In the genomic region with DNA sequence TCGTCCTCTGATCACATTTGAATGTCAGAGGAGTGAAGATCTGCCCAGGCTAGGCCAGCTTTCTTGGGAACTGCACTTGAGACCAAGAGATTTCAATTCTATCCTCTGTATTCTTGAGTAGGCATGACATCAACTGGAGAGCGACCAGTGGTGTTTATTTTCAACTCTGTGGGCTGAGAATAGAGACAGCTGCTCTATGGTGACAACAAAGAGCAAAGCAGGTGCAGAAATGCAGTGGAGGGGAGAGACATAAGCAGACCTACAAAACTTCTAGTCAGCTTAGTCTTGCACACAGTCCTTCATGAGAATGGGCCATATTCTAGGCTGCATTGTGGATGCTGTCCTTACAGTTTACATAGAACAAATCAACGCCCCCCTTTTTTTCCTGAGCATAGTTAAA, we compare ENCODE assay signal across 27 mouse cellular contexts.
"Had no signal": no experiment of that assay in that cellular context is flagged by ENCODE, and none has a peak within 500 bp of the region (broad histone marks: within the 10 kb centered on the region; RNA-seq: fewer than 3 reads in every experiment).

No protein-coding gene starts in this region.

- H3K4me1 ChIP-seq: heart, embryonic 13.5 days; heart, embryonic 15.5 days; hindbrain, embryonic 13.5 days; hindbrain, embryonic 15.5 days; kidney, embryonic 15.5 days; limb, embryonic 12.5 days; limb, embryonic 15.5 days; liver, embryonic 12.5 days had no signal

- H3K4me3 ChIP-seq: heart, adult 2 months; heart, embryonic 13.5 days; heart, embryonic 15.5 days; hindbrain, embryonic 13.5 days; hindbrain, embryonic 15.5 days; kidney, embryonic 15.5 days; limb, embryonic 12.5 days; limb, embryonic 15.5 days; liver, embryonic 12.5 days had no signal

- H3K36me3 ChIP-seq: heart, embryonic 13.5 days; heart, embryonic 15.5 days; hindbrain, embryonic 13.5 days; hindbrain, embryonic 15.5 days; kidney, embryonic 15.5 days; limb, embryonic 12.5 days; limb, embryonic 15.5 days; liver, embryonic 12.5 days had no signal

- H3K27ac ChIP-seq: heart, adult 2 months; heart, embryonic 13.5 days; heart, embryonic 15.5 days; hindbrain, embryonic 13.5 days; hindbrain, embryonic 15.5 days; hindbrain, postnatal 0 days; kidney, embryonic 15.5 days; kidney, postnatal 0 days; limb, embryonic 12.5 days; limb, embryonic 15.5 days; liver, embryonic 12.5 days; liver, embryonic 14.5 days had no signal

- DNase-seq: gastrocnemius, postnatal 14 days; gastrocnemius, postnatal 36 days; heart, adult 11 months; heart, adult 2 months; heart, postnatal 14 days; heart, postnatal 36 days; kidney, adult 11 months; kidney, adult 2 months; kidney, adult 9 months; kidney, postnatal 14 days; kidney, postnatal 36 days; layer of hippocampus, adult 9-11 months; layer of hippocampus, postnatal 36 days; left cerebral cortex, postnatal 4 days had no signal

- H3K9ac ChIP-seq: heart, embryonic 13.5 days; heart, embryonic 15.5 days; hindbrain, embryonic 13.5 days; hindbrain, embryonic 15.5 days; kidney, embryonic 15.5 days; limb, embryonic 12.5 days; limb, embryonic 15.5 days; liver, embryonic 12.5 days; liver, embryonic 14.5 days had no signal

- ATAC-seq: hindbrain, postnatal 0 days; intestine, embryonic 16.5 days; liver, embryonic 12.5 days had no signal

- H3K9me3 ChIP-seq: heart, embryonic 13.5 days; heart, embryonic 15.5 days; hindbrain, embryonic 13.5 days; hindbrain, embryonic 15.5 days; kidney, embryonic 15.5 days; limb, embryonic 12.5 days; limb, embryonic 15.5 days; liver, embryonic 12.5 days had no signal

- H3K4me2 ChIP-seq: heart, embryonic 11.5 days; heart, embryonic 13.5 days; heart, embryonic 15.5 days; hindbrain, embryonic 13.5 days; hindbrain, embryonic 15.5 days; kidney, embryonic 15.5 days; limb, embryonic 12.5 days; limb, embryonic 15.5 days; liver, embryonic 12.5 days had no signal

- H3K27me3 ChIP-seq: heart, embryonic 13.5 days; heart, embryonic 15.5 days; hindbrain, embryonic 13.5 days; hindbrain, embryonic 15.5 days; kidney, embryonic 15.5 days; limb, embryonic 12.5 days; limb, embryonic 15.5 days; liver, embryonic 12.5 days had no signal
